Mouse (Mus musculus) embryonic fibroblast, embryonic 13.5 days (primary cell): ENCODE data around the gene Ubash3b. TPM values are rescaled to one million over a fixed set of nuclear protein-coding genes. Genes with fewer than 3 reads are reported as not detected.

Source experiments
- H3K27ac ChIP-seq: 2 replicates; pipeline ENCODE4 v1.5.1; 2012; ENCODE audit warnings: low read length, control low read depth, inconsistent platforms; ENCODE audit not compliant: insufficient read depth
- H3K4me1 ChIP-seq: 2 replicates; pipeline ENCODE4 v1.6.1; 2011; ENCODE audit warnings: low read length; ENCODE audit not compliant: control insufficient read depth, insufficient read depth
- H3K4me3 ChIP-seq: 2 replicates; pipeline ENCODE4 v1.5.1; 2011; ENCODE audit warnings: mild to moderate bottlenecking, control low read depth, low read length; ENCODE audit not compliant: insufficient read depth
- CTCF ChIP-seq: IDR thresholded peaks from 2 replicates; pipeline ENCODE4 v1.5.1; 2011; ENCODE audit warnings: mild to moderate bottlenecking, control low read depth, low read length, moderate library complexity, borderline replicate concordance; ENCODE audit not compliant: insufficient read depth
- POLR2A ChIP-seq: IDR thresholded peaks from 2 replicates; pipeline ENCODE4 v1.6.1; 2011; ENCODE audit warnings: low read depth, mild to moderate bottlenecking, control low read depth, low read length, moderate library complexity
- polyA plus RNA-seq: library from polyadenylated mRNA; stranded (reverse); fragments of >200 nt; gene quantifications from 2 replicates; pipeline ENCODE4 v1.2.4, GENCODE M21; 2011; ENCODE audit warnings: low read depth; ENCODE audit not compliant: missing spikeins, insufficient read length

Gene Ubash3b
- polyA plus RNA-seq, 1 experiment = 4.2 TPM

DNA sequence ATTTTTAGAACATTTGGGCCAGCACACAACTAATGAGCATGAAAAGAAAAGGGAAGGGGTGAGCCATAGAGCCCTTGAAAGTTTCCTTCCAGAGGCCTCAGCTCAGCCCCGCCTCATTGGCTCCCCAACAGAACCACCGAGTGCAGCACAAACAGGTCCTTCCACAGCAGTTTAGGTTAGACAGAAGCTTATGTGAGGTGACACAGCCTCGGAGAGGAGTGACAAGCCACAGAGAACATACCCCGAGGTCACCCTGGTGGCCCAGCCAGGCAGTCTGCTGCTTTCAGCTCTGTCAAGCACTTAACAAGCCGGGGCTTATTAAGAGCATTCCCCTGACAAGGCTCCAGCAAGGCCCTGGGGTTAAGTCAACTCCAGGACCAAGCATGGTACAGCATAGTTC lies 8.4 kb downstream of the Ubash3b start:
- Histone ChIP-seq H3K4me1 (no peaks in the 10 kb centered on the region), H3K4me3 (no peak overlapping the region)
- TF ChIP-seq POLR2A (no peak), CTCF (no peak)

DNA sequence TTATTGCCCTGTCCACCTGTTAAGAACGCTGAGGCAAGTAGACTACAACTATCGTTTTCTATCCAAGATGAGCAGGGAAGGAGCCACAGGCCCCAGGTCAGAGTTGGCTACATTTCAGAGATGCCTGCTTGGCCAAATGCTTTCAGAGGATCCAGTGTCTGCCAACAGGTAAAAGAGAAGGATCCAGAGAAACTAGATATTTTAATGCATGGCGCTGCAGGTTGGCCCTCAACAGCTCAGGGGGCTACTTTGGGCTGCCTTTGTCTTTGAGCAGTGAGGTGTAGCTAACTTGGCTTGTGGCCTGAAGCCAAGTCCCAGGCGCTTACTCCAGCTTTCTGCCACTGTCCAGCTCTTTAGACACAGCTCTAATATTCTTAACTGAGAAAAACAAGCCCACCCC lies 10.0 kb downstream of the Ubash3b start:
- TF ChIP-seq CTCF = no peak
- no peak for TF ChIP-seq POLR2A
- no peak overlapping the region for H3K27ac ChIP-seq
- H3K4me1 ChIP-seq = no peaks in the 10 kb centered on the region

More for the DNA sequence above, 8.4 kb downstream of the Ubash3b start:
- no peak overlapping the region for H3K27ac ChIP-seq

DNA sequence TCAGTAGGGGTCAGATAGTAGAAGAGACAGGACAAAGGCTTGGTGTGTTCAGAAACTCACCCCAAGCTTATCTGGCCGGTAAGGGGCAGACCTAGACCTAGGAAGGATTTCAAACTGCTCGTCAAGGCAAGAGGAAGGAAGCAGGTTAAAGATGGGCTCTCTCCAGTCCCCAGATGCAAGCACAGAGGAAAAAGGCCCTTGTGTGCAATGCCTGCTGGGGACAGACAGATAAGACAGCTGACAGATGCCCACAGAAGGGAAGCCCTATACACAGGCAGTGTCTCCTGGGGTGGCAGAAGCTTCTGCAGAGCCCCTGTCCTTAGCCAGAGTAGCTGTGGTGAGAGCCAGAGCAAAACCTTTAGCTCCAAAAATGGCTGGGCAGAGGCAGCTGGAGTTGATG lies 11.6 kb downstream of the Ubash3b start:
- H3K4me3 ChIP-seq = no peak overlapping the region
- H3K4me1 ChIP-seq = no peaks in the 10 kb centered on the region
- H3K27ac ChIP-seq = no peak overlapping the region
- TF ChIP-seq POLR2A = no peak

More for the DNA sequence above, 10.0 kb downstream of the Ubash3b start:
- H3K4me3 ChIP-seq = no peak overlapping the region

DNA sequence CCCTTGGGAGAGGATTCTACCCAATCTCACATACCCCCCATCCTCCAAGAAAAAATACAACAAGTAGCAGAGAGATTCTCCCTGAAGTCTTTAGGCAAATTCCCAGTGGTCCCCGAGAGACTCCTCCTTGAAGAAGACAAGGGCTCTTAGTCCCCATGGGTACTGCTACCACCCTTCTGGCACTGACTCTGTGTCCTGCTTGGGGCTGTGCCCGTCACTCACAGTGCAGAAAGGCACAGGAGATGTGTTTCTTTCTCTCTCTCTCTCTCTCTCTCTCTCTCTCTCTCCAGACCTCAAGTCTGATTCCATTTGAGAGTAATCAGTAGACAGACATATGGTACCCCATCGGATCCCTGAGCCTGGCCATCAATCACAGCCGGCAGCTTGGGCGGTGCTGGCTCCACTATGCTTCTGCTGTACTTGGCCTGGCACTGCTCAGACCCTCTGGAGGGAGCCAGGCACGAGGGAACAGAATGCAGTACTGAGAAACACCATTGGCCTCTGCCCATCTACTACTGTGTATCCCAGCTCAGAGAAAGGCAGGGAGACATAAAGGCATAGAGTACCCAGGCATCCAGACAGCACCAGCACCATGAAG lies 12.3 kb downstream of the Ubash3b start:
- H3K27ac ChIP-seq = no peak overlapping the region
- no peaks in the 10 kb centered on the region; the same call in 1 of the 2 replicates for H3K4me1 ChIP-seq
- no peak overlapping the region for H3K4me3 ChIP-seq
- TF ChIP-seq POLR2A = no peak
- TF ChIP-seq CTCF = no peak

DNA sequence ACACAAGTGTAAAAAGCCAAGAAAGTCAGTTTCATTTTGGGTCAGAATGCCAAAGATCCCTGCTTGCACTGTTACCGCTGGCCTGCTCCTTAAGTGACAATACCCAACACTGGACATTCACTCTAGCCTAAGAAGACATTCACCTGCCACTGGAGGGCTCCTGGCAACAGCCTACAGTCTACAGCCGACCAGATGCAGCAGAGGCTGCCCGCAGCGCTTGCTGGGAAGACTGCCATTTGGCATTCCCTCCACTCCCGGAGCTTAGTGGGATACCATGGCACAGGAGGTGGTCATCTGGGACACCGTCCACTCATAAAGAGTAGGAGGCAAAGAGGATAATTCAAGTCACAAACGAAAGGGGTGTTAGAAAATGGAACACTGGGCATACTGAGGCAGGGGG lies 12.9 kb downstream of the Ubash3b start:
- TF ChIP-seq CTCF (no peak), POLR2A (no peak)
- Histone ChIP-seq H3K4me3 (no peak overlapping the region), H3K4me1 (no peaks in the 10 kb centered on the region; the same call in 1 of the 2 replicates), H3K27ac (no peak overlapping the region)

DNA sequence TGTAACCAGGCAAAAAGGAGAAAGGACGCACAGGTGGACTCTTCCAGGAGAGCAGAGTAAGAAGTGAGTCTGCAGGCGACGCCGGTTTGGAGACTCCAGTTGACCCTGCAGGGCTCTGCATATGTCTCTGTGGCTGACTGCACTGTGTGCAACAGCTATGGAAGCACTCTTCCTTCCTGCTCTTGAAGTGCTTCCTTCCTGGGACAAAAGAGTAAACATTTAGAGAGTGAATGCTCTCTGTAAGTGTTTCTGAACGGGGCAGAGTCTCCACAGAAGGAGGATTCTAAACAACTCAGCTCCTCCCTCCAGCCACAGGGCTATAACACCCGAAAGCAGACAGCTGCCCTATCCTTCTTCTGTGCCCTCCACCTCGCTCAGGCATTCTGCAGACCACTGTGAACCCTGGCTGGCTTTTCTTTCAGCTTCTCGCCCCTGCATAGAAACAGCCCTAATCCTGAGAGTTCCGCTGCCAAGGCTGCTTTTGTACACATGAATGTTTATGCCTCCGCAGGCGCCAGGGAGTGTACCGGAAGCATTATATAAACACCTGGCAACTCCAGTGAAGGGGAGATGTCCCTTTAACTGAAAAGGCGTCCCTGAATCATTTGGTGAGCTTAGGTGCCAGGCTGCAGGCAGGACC lies 14.2 kb downstream of the Ubash3b start:
- TF ChIP-seq CTCF = no peak
- no peak for TF ChIP-seq POLR2A
- H3K27ac ChIP-seq = no peak overlapping the region
- H3K4me1 ChIP-seq = no peaks in the 10 kb centered on the region; the same call in 1 of the 2 replicates

DNA sequence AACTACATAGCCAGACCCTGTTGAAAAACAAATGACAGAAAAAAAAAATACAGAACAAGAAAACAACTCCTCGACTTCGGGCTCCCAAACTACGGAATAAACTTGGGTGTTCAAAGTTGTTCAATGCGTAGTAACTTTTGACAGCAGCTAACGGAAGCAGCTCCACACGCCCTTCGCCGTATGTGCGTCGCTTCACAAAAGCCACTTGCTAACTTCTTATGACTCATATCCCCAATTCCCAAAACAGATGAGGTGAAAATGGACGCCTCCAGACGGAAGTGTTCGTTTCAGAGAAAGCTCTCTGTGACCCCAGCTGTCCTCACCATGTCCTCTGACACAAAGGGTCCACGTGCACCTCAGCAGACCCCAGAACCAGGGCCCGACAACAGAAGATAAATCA lies 17.7 kb downstream of the Ubash3b start:
- TF ChIP-seq CTCF = no peak
- TF ChIP-seq POLR2A = no peak
- no peaks in the 10 kb centered on the region; the same call in 1 of the 2 replicates for H3K4me1 ChIP-seq

More for the DNA sequence above, 14.2 kb downstream of the Ubash3b start:
- H3K4me3 ChIP-seq = no peak overlapping the region

DNA sequence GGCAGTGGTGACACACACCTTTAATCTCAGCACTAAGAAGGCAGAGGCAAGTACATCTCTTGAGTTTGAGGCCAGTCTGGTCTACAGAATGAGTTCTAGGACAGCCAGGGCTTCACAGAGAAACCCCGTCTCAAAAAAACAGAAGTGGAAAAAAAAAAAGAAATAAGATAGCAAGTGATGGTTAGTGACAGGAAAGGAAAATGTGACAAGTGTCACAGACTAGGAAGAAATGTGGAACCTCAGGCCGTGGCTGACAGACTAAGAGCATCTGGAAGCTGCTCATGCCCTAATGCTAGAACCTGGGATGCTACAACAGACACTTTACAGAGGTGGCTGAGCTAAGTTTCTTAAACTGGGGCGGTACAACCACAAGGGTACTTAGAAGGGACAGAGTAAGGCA lies 18.4 kb downstream of the Ubash3b start:
- TF ChIP-seq POLR2A = no peak
- TF ChIP-seq CTCF = no peak
- no peak overlapping the region for H3K4me3 ChIP-seq
- H3K27ac ChIP-seq = no peak overlapping the region
- H3K4me1 ChIP-seq = no peaks in the 10 kb centered on the region; the same call in 1 of the 2 replicates

More for the DNA sequence above, 17.7 kb downstream of the Ubash3b start:
- H3K27ac ChIP-seq = no peak overlapping the region
- H3K4me3 ChIP-seq = no peak overlapping the region

DNA sequence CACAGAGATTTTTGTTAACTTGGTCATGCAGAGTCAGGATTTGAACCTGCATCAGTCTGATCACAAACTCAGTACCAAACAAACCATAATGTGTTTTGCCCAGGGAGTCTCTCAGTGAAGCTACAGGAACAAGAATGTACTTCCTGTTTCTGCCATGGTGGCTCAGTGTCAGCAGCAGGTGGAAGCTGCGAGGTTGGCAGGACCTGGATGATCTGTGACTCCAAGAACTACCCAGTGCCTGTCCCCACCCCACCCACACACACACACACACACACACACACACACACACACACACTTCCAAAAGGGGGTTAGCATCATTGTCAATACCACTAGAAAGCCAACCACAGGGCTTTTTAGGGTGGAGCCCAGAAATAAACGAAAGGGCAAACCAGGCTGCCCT lies 20.5 kb downstream of the Ubash3b start:
- Histone ChIP-seq H3K4me3 (no peak overlapping the region), H3K27ac (no peak overlapping the region), H3K4me1 (no peaks in the 10 kb centered on the region; the same call in 1 of the 2 replicates)
- TF ChIP-seq CTCF = no peak
- no peak for TF ChIP-seq POLR2A

DNA sequence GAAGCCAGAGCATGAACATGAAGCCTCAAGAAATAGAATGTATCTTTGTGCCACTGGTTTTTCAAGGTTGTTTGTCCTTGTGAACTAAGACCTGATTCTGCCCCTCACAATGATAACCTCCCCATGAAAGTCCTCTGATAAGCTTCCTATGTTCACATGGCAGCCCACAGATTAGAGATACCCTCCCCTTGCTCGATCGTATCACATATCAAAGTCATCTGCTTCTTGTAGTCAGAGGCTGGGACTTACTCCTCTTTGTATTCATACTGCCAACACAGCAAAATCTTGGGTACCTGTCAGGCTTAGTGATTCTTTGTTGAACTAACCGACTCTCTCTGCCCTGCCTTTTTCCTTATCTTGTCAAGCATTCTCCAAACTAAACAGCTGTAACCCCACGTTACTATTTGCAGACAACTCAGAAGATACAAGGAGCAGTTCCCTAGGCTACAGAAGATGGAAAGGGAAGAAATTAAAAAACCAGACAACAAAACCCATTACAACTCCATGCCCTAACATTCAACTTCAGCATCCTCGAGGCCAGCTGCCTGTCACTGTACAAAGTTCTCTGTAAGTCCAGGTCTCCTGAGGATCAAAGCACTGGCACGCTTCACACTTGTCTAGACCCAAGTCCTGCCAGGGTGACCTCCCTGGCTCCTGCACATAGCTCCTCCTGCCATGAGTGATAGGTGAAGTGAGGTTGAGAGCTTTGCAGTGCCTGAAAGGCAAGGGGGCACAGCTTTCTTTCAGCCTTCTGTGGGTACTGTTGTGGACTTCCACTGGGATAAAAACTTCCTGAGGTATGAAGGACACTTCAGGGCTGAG lies 22.3 kb downstream of the Ubash3b start:
- TF ChIP-seq POLR2A (no peak), CTCF (no peak)
- Histone ChIP-seq H3K27ac (no peak overlapping the region), H3K4me3 (no peak overlapping the region), H3K4me1 (no peaks in the 10 kb centered on the region; the same call in 1 of the 2 replicates)
